8 mouse cellular contexts compared by ENCODE assay signal in genomic region chr2:30710895-30711294, GRCm38 (mm10).
DNase-seq lines count a peak whose midpoint lies in the region; ATAC-seq and TF ChIP-seq lines count a peak whose summit lies in the region.

No protein-coding gene starts in this region.

- peak overlapping the region; percentile 96 for H3K27ac ChIP-seq in gastrocnemius, adult 2 months
- peak overlapping the region; percentile 89 for H3K27ac ChIP-seq in hindbrain, postnatal 0 days
- 0 out of 2 replicates have a peak overlapping the region, but pooled peaks have one; percentile 24 for H3K27ac ChIP-seq in stomach, postnatal 0 days (replicated peaks)

- no peak overlapping the region for H3K4me2 ChIP-seq in hindbrain, postnatal 0 days (ENCODE audit: low read depth, low read length)
- no peak overlapping the region for H3K4me2 ChIP-seq in stomach, postnatal 0 days (replicated peaks; ENCODE audit: low read depth)

- H3K27me3 ChIP-seq in megakaryocyte, embryonic 14.5 days (replicated peaks), result peaks cover 38% of the 10 kb centered on the region
- no peaks in the 10 kb centered on the region for H3K27me3 ChIP-seq in hindbrain, postnatal 0 days (ENCODE audit: insufficient read depth, low read length)
- no peaks in the 10 kb centered on the region for H3K27me3 ChIP-seq in stomach, postnatal 0 days (ENCODE audit: control insufficient read depth, insufficient read depth, low read length)

- no peak for TF ChIP-seq EP300 in stomach, postnatal 0 days (optimal IDR thresholded peaks at IDR 0.05)

- no peak overlapping the region for H3K9ac ChIP-seq in hindbrain, postnatal 0 days (replicated peaks; ENCODE audit: low read length)
- no peak overlapping the region for H3K9ac ChIP-seq in stomach, postnatal 0 days (ENCODE audit: low read length)

- H3K4me1 ChIP-seq in megakaryocyte, embryonic 14.5 days, result peaks cover 88% of the 10 kb centered on the region
- H3K4me1 ChIP-seq in hindbrain, postnatal 0 days (ENCODE audit: insufficient read depth, low read length), result peaks cover 40% of the 10 kb centered on the region
- peaks cover 17% of the 10 kb centered on the region for H3K4me1 ChIP-seq in stomach, postnatal 0 days (replicated peaks; ENCODE audit: control insufficient read depth, insufficient read depth)

- intact Hi-C loops in gastrocnemius, adult 2 months (cut with DNase I), result loop anchor here (5.0 kb wide), 2 partner anchors 54 to 239 kb away; partner anchors contain the start of gene Ier5l

- TF ChIP-seq CTCF in gastrocnemius, adult 2 months (IDR thresholded peaks at IDR 0.05), result no peak
- no peak for TF ChIP-seq CTCF in hindbrain, postnatal 0 days (IDR thresholded peaks at IDR 0.05; ENCODE audit: low read depth)
- no peak for TF ChIP-seq CTCF in stomach, postnatal 0 days (IDR thresholded peaks at IDR 0.05; ENCODE audit: low read depth)

- ATAC-seq in megakaryocyte, adult 5-6 weeks (ENCODE audit: poor library complexity, severe bottlenecking), result no peak
- ATAC-seq in hindbrain, postnatal 0 days, result no peak
- no peak for ATAC-seq in stomach, postnatal 0 days (ENCODE audit: low FRiP score, low TSS enrichment)

- H3K36me3 ChIP-seq in megakaryocyte, embryonic 14.5 days (replicated peaks; ENCODE audit: low read length), result no peaks in the 10 kb centered on the region
- H3K36me3 ChIP-seq in hindbrain, postnatal 0 days (ENCODE audit: insufficient read depth, low read length), result no peaks in the 10 kb centered on the region
- no peaks in the 10 kb centered on the region for H3K36me3 ChIP-seq in stomach, postnatal 0 days (ENCODE audit: control insufficient read depth, insufficient read depth, low read length)

- 98% methylated on average over 7 of the region's 7 CpGs for WGBS in hindbrain, postnatal 0 days
- WGBS in stomach, postnatal 0 days, result 90% methylated on average over 7 of the region's 7 CpGs

- DNase-seq in gastrocnemius, adult 2 months, result peak; percentile 14
- no peak for DNase-seq in gastrocnemius, adult 8-10 months (ENCODE audit: low spot score in 2 of 2)
- DNase-seq in hindbrain, postnatal 0 days (ENCODE audit: low spot score), result no peak
- no peak for DNase-seq in stomach, postnatal 0 days (ENCODE audit: low spot score)
- DNase-seq in frontal cortex, adult 2 months (ENCODE audit: extremely low spot score in 1 of 2, low spot score in 1 of 2), result no peak
- DNase-seq in spleen, postnatal 10 days (ENCODE audit: low spot score in 2 of 2), result no peak

- no peaks in the 10 kb centered on the region for H3K9me3 ChIP-seq in megakaryocyte, embryonic 14.5 days
- no peaks in the 10 kb centered on the region for H3K9me3 ChIP-seq in hindbrain, postnatal 0 days (ENCODE audit: low read length)
- no peaks in the 10 kb centered on the region for H3K9me3 ChIP-seq in stomach, postnatal 0 days (ENCODE audit: control insufficient read depth, low read length)

- no peak overlapping the region for H3K4me3 ChIP-seq in gastrocnemius, adult 2 months
- H3K4me3 ChIP-seq in megakaryocyte, embryonic 14.5 days (replicated peaks), result peak overlapping the region; percentile 93
- no peak overlapping the region for H3K4me3 ChIP-seq in hindbrain, postnatal 0 days (ENCODE audit: low read length)
- H3K4me3 ChIP-seq in stomach, postnatal 0 days (ENCODE audit: low read depth, low read length), result 0 out of 2 replicates have a peak overlapping the region, but pooled peaks have one; percentile 46

Comparison
In these comparisons a context has a peak if more than half of its experiments do, and no peak if none do; other contexts are left out.
1. H3K27ac ChIP-seq: peak in every context shown above with its lines; median percentile 96 in gastrocnemius, adult 2 months; 89 in hindbrain, postnatal 0 days; 24 in stomach, postnatal 0 days.
2. H3K4me3 ChIP-seq: peak in megakaryocyte, embryonic 14.5 days (single experiment) and stomach, postnatal 0 days (single experiment); none in gastrocnemius, adult 2 months (single experiment) and hindbrain, postnatal 0 days (single experiment).